Mouse (Mus musculus) hindbrain, embryonic 11.5 days (tissue): ENCODE measurements around the gene Prss32. TPM values are rescaled to one million over a fixed set of nuclear protein-coding genes. Genes with fewer than 3 reads are reported as not detected.

Experiments
- ATAC-seq: fragments of 200-750 bp; cut with Nextera tagmentation; 2 replicates; pipeline ENCODE4 v1.8.0; 2017; ENCODE audit warnings: mild to moderate bottlenecking, moderate TSS enrichment, moderate library complexity; ENCODE audit not compliant: low FRiP score
- DNase-seq: peaks from one replicate; pipeline ENCODE4 v3.0.0-alpha.2; 2015; ENCODE audit warnings: low spot score
- H3K27ac ChIP-seq: fragments of 300-500 bp; sonication (generic); 2 replicates; pipeline ENCODE4 v1.5.1; 2014; ENCODE audit warnings: mild to moderate bottlenecking, low read depth, low read length
- H3K27me3 ChIP-seq: fragments of 300-500 bp; sonication (generic); 2 replicates; pipeline ENCODE4 v1.6.1; 2014; ENCODE audit warnings: mild to moderate bottlenecking, low read length, moderate library complexity, mixed read lengths; ENCODE audit not compliant: control insufficient read depth, insufficient read depth
- H3K36me3 ChIP-seq: fragments of 300-500 bp; sonication (generic); 2 replicates; pipeline ENCODE4 v1.6.1; 2014; ENCODE audit warnings: mild to moderate bottlenecking, low read length, moderate library complexity, mixed read lengths; ENCODE audit not compliant: control insufficient read depth, insufficient read depth
- H3K4me1 ChIP-seq: fragments of 300-500 bp; sonication (generic); replicated peaks from 2 replicates; pipeline ENCODE4 v1.6.1; 2014; ENCODE audit warnings: low read length, mixed read lengths; ENCODE audit not compliant: control insufficient read depth, insufficient read depth
- H3K4me2 ChIP-seq: fragments of 300-500 bp; sonication (generic); replicated peaks from 2 replicates; pipeline ENCODE4 v1.6.1; 2014; ENCODE audit warnings: mild to moderate bottlenecking, low read depth, low read length
- H3K4me3 ChIP-seq: fragments of 300-500 bp; sonication (generic); 2 replicates; pipeline ENCODE4 v1.5.1; 2014; ENCODE audit warnings: low read depth, low read length
- H3K9ac ChIP-seq: fragments of 300-500 bp; sonication (generic); 2 replicates; pipeline ENCODE4 v1.6.1; 2014; ENCODE audit warnings: low read depth, low read length
- H3K9me3 ChIP-seq: fragments of 300-500 bp; sonication (generic); 2 replicates; pipeline ENCODE4 v1.6.1; 2016; ENCODE audit warnings: low read length; ENCODE audit not compliant: control insufficient read depth
- WGBS: fragments of 180-500 bp; shearing (Covaris S2); extraction: QIAGEN DNeasy Blood & Tissue Kit; methylation state at CpG from one replicate; pipeline ENCODE4 v1.1.7; 2014; 5-methylcytosine and 5-hydroxymethylcytosine counted together
- polyA plus RNA-seq: library from polyadenylated mRNA; unstranded; fragments of >200 nt; fragmentation: Nextera tagmentation; extraction: Ambion mirVana; gene quantifications from 2 replicates; pipeline ENCODE4 v1.2.1, GENCODE M21; 2014

The Prss32 gene
- polyA plus RNA-seq, 1 experiment from 2014 or later: not detected

- Histone ChIP-seq H3K4me1 (no peaks in the 10 kb centered on the region), H3K4me3 (no peak overlapping the region), H3K36me3 (no peaks in the 10 kb centered on the region), H3K27me3 (no peaks in the 10 kb centered on the region), H3K9me3 (no peaks in the 10 kb centered on the region), H3K27ac (no peak overlapping the region), H3K9ac (no peak overlapping the region), H3K4me2 (no peak overlapping the region)
- ATAC-seq (no peak), DNase-seq (peak; percentile 72)
- WGBS: 31% methylated on average over 5 of the region's 5 CpGs
Observed at GRCm38 (mm10) chr17:23853292-23853691, 9.6 kb downstream of the Prss32 start.

DNA sequence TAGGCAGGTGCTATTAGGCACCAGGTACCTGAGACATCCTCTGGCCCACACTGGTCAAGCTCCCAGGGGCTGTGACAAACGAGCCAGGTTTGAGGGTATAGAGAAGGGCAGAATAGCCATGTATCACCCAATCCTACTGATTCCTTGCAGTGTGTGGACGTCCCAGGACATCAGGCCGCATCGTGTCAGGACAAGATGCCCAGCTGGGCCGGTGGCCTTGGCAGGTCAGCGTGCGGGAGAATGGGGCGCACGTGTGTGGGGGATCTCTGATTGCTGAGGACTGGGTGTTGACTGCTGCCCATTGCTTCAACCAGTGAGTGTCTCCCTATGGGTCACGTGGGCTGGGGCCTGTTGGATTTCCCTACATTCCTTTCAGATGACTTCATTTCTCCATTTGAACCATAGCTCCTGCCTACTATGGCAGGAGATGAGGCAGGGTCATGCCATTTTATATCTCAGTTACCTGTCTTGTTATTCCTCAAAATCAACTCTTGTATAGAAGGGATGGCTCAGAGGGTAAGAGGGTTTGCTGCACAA is 10.6 kb downstream of the Prss32 start:
- Histone ChIP-seq H3K36me3 (no peaks in the 10 kb centered on the region), H3K27me3 (no peaks in the 10 kb centered on the region), H3K4me3 (no peak overlapping the region), H3K27ac (no peak overlapping the region), H3K4me1 (no peaks in the 10 kb centered on the region), H3K4me2 (no peak overlapping the region), H3K9ac (no peak overlapping the region), H3K9me3 (no peaks in the 10 kb centered on the region)
- no peak for ATAC-seq
- WGBS: 84% methylated on average over 10 of the region's 10 CpGs
- DNase-seq: no peak

GRCm38 (mm10) chr17:23857193-23857592 is 13.5 kb downstream of the Prss32 start:
- Histone ChIP-seq H3K36me3 (no peaks in the 10 kb centered on the region), H3K4me1 (no peaks in the 10 kb centered on the region), H3K9me3 (no peaks in the 10 kb centered on the region), H3K27me3 (no peaks in the 10 kb centered on the region), H3K27ac (no peak overlapping the region), H3K4me3 (no peak overlapping the region), H3K9ac (no peak overlapping the region), H3K4me2 (no peak overlapping the region)
- ATAC-seq: no peak
- 86% methylated on average over 6 of the region's 6 CpGs for WGBS
- DNase-seq: no peak

DNA sequence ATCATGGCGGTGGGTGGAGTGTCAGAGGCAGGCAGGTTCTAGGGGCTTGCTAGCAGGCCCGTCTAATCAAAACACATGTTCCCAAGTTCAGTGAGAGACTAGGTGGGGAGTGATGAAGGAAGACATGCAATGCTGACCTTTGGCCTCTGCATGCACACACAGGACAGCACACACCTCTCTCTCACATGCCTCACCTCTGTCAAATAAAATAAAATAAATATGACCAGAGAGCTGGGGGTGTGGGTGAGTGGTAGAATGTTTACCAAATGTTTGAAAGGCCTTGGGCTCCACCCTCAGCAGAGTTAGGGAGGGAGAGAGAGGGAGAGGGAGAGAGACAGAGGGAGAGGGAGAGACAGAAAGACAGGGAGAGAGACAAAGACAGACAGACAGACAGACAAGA is 14.3 kb downstream of the Prss32 start:
- WGBS: 78% methylated on average over 2 of the region's 2 CpGs
- Histone ChIP-seq H3K27ac (no peak overlapping the region), H3K4me2 (no peak overlapping the region), H3K9ac (no peak overlapping the region), H3K36me3 (no peaks in the 10 kb centered on the region), H3K4me1 (no peaks in the 10 kb centered on the region), H3K9me3 (no peaks in the 10 kb centered on the region), H3K27me3 (no peaks in the 10 kb centered on the region), H3K4me3 (no peak overlapping the region)
- ATAC-seq: no peak
- no peak for DNase-seq

DNA sequence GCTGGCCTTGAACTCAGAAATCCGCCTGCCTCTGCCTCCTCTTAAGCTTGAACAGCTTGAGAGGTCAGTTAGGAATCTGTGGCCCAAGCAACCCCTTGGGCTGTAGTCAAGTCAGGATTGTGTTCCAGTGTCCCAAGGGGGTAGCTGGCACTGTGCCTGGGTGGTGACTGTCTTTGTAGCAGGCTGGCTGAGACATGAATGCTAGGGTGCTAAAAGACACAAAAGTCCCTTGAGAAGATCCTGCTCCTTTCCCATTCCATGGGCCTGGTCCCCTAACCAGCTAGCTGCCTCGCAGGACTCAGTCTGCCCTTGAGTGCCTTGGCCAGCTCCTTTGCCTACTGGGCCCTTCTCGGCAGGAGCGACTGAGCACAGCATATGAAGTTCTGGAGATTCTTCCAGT is 19.3 kb downstream of the Prss32 start:
- Histone ChIP-seq H3K27me3 (no peaks in the 10 kb centered on the region), H3K4me1 (no peaks in the 10 kb centered on the region), H3K36me3 (no peaks in the 10 kb centered on the region), H3K4me2 (no peak overlapping the region), H3K4me3 (no peak overlapping the region), H3K27ac (no peak overlapping the region), H3K9me3 (no peaks in the 10 kb centered on the region), H3K9ac (no peak overlapping the region)
- DNase-seq: no peak
- 85% methylated on average over 4 of the region's 4 CpGs for WGBS
- no peak for ATAC-seq

- no peak for ATAC-seq
- 77% methylated on average over 15 of the region's 15 CpGs for WGBS
- Histone ChIP-seq H3K4me1 (no peaks in the 10 kb centered on the region), H3K4me3 (no peak within 1 kb of the TSS), H3K36me3 (no peaks in the 10 kb centered on the region), H3K9me3 (no peaks in the 10 kb centered on the region), H3K4me2 (no peak within 1 kb of the TSS), H3K9ac (no peak within 1 kb of the TSS), H3K27ac (no peak within 1 kb of the TSS), H3K27me3 (no peaks in the 10 kb centered on the region)
- DNase-seq: no peak
Observed at GRCm38 (mm10) chr17:23867756-23868155, 24.1 kb downstream of the Prss32 start, which contains the start of gene Prss21. Gene Prss21 (plus strand): TSS chr17:23868056.

GRCm38 (mm10) chr17:23868513-23868912 is 24.9 kb downstream of the Prss32 start:
- DNase-seq: no peak
- Histone ChIP-seq H3K9ac (no peak overlapping the region), H3K27ac (no peak overlapping the region), H3K4me3 (no peak overlapping the region), H3K9me3 (no peaks in the 10 kb centered on the region), H3K4me1 (no peaks in the 10 kb centered on the region), H3K27me3 (no peaks in the 10 kb centered on the region), H3K36me3 (no peaks in the 10 kb centered on the region), H3K4me2 (no peak overlapping the region)
- WGBS: 92% methylated on average over 11 of the region's 11 CpGs
- no peak for ATAC-seq

GRCm38 (mm10) chr17:23873884-23874856 is 30.5 kb downstream of the Prss32 start:
- Histone ChIP-seq H3K4me2 (no peak overlapping the region), H3K36me3 (no peaks in the 10 kb centered on the region), H3K9ac (no peak overlapping the region), H3K4me1 (no peaks in the 10 kb centered on the region), H3K4me3 (no peak overlapping the region), H3K27ac (no peak overlapping the region), H3K27me3 (no peaks in the 10 kb centered on the region), H3K9me3 (no peaks in the 10 kb centered on the region)
- peak; percentile 69 for DNase-seq
- peak; percentile 45; the same call in 1 of the 2 replicates for ATAC-seq
- whole genome bisulfite sequencing: 56% methylated on average over 8 of the region's 8 CpGs

DNA sequence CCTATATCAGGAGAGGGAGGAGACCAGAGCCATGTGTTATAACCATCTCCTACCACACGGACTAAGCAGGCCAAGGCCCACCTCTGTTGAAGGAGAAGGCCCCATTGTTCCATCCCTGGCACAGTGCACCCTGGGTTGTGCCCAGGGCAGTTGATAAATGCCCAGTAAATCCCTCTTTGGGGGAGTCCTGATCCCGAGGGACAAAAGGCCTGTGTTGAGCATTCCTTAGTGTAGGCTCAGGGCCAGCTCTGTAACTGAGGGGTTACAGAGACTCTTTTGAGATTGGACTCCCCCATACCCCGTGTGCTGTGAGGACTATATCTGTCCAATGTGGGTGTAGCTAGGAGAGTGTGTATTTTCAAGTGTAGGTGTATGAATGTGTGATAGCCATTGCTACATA is 33.1 kb downstream of the Prss32 start:
- H3K4me2 ChIP-seq: no peak overlapping the region
- H3K4me3 ChIP-seq: no peak overlapping the region
- no peak overlapping the region for H3K9ac ChIP-seq
- H3K27me3 ChIP-seq: no peaks in the 10 kb centered on the region
- WGBS: 71% methylated on average over 3 of the region's 3 CpGs
- no peaks in the 10 kb centered on the region for H3K9me3 ChIP-seq
- ATAC-seq: no peak
- no peak overlapping the region for H3K27ac ChIP-seq
- no peak for DNase-seq
- no peaks in the 10 kb centered on the region for H3K36me3 ChIP-seq
- no peaks in the 10 kb centered on the region for H3K4me1 ChIP-seq
